Mouse (Mus musculus): ENCODE results near the gene Elp4. TPM values are rescaled to one million over a fixed set of nuclear protein-coding genes. Genes with fewer than 3 reads are reported as not detected.

Elp4 gene
- 43.3 and 45.2 TPM in 2 replicates for polyA plus RNA-seq (2015; fragmentation: Nextera tagmentation; extraction: Ambion mirVana)

GRCm38 (mm10) chr2:105903896-105904756 is at the start of gene Elp4, which contains the start of gene Immp1l:
TSS of gene Elp4 (minus strand) at chr2:105904564.
TSS of gene Immp1l (plus strand) at chr2:105904638.
- WGBS = under 1% methylated on average over 39 of the region's 39 CpGs
- Histone ChIP-seq H3K4me2 (replicated peaks) (peak within 1 kb of the TSS; percentile 86), H3K27me3 (peaks cover 7% of the 10 kb centered on the region), H3K4me3 (replicated peaks) (peak within 1 kb of the TSS; percentile 78), H3K4me1 (replicated peaks) (peaks cover 11% of the 10 kb centered on the region), H3K36me3 (no peaks in the 10 kb centered on the region), H3K9me3 (no peaks in the 10 kb centered on the region), H3K9ac (replicated peaks) (peak within 1 kb of the TSS; percentile 85), H3K27ac (no peak within 1 kb of the TSS; the same call in 1 of the 2 replicates)
- peak; percentile 100 for ATAC-seq

GRCm38 (mm10) chr2:105953862-105954261 is 49.5 kb upstream of the Elp4 start:
- Histone ChIP-seq H3K4me1 (replicated peaks) (no peaks in the 10 kb centered on the region), H3K27ac (no peak overlapping the region), H3K36me3 (no peaks in the 10 kb centered on the region), H3K27me3 (no peaks in the 10 kb centered on the region), H3K9ac (replicated peaks) (no peak overlapping the region), H3K4me2 (replicated peaks) (no peak overlapping the region), H3K9me3 (no peaks in the 10 kb centered on the region), H3K4me3 (replicated peaks) (no peak overlapping the region)
- ATAC-seq = no peak
- 92% methylated on average over 4 of the region's 4 CpGs for WGBS

- Histone ChIP-seq H3K9me3 (no peaks in the 10 kb centered on the region), H3K4me3 (replicated peaks) (no peak overlapping the region), H3K9ac (replicated peaks) (no peak overlapping the region), H3K36me3 (no peaks in the 10 kb centered on the region), H3K4me1 (replicated peaks) (no peaks in the 10 kb centered on the region), H3K27ac (no peak overlapping the region), H3K4me2 (replicated peaks) (no peak overlapping the region), H3K27me3 (no peaks in the 10 kb centered on the region)
- 100% methylated on average over 1 of the region's 1 CpGs for WGBS
- ATAC-seq = no peak
Measured at GRCm38 (mm10) chr2:105951350-105951940, 47.1 kb upstream of the Elp4 start.

- Histone ChIP-seq H3K9me3 (no peaks in the 10 kb centered on the region), H3K4me1 (replicated peaks) (no peaks in the 10 kb centered on the region), H3K9ac (replicated peaks) (no peak overlapping the region), H3K27ac (no peak overlapping the region), H3K36me3 (no peaks in the 10 kb centered on the region), H3K27me3 (no peaks in the 10 kb centered on the region), H3K4me2 (replicated peaks) (no peak overlapping the region), H3K4me3 (replicated peaks) (no peak overlapping the region)
- WGBS = 90% methylated on average over 2 of the region's 2 CpGs
- no peak for ATAC-seq
Measured at GRCm38 (mm10) chr2:105950131-105950530, 45.8 kb upstream of the Elp4 start.

GRCm38 (mm10) chr2:105917623-105918346 is 13.4 kb upstream of the Elp4 start:
- Histone ChIP-seq H3K9me3 (no peaks in the 10 kb centered on the region), H3K4me3 (replicated peaks) (no peak overlapping the region), H3K36me3 (no peaks in the 10 kb centered on the region), H3K27ac (no peak overlapping the region), H3K4me1 (replicated peaks) (peaks cover 13% of the 10 kb centered on the region), H3K9ac (replicated peaks) (0 out of 2 replicates have a peak overlapping the region, but pooled peaks have one; percentile 16), H3K4me2 (replicated peaks) (no peak overlapping the region), H3K27me3 (peaks cover 18% of the 10 kb centered on the region)
- ATAC-seq = peak; percentile 91
- WGBS = 32% methylated on average over 5 of the region's 5 CpGs

GRCm38 (mm10) chr2:105916671-105917070 is 12.3 kb upstream of the Elp4 start:
- no peaks in the 10 kb centered on the region for H3K36me3 ChIP-seq
- H3K4me1 ChIP-seq (replicated peaks) = peaks cover 13% of the 10 kb centered on the region
- WGBS = 82% methylated on average over 1 of the region's 1 CpGs
- ATAC-seq = no peak
- H3K9me3 ChIP-seq = no peaks in the 10 kb centered on the region
- H3K27ac ChIP-seq = no peak overlapping the region
- peaks cover 18% of the 10 kb centered on the region for H3K27me3 ChIP-seq
- H3K4me3 ChIP-seq (replicated peaks) = no peak overlapping the region
- no peak overlapping the region for H3K9ac ChIP-seq (replicated peaks)
- no peak overlapping the region for H3K4me2 ChIP-seq (replicated peaks)

GRCm38 (mm10) chr2:105913655-105914366 is 9.4 kb upstream of the Elp4 start:
- peaks cover 13% of the 10 kb centered on the region for H3K4me1 ChIP-seq (replicated peaks)
- no peak overlapping the region for H3K4me3 ChIP-seq (replicated peaks)
- H3K27me3 ChIP-seq = peaks cover 19% of the 10 kb centered on the region
- no peak overlapping the region for H3K9ac ChIP-seq (replicated peaks)
- no peak overlapping the region for H3K4me2 ChIP-seq (replicated peaks)
- peaks cover 6% of the 10 kb centered on the region; the same call in 1 of the 2 replicates for H3K36me3 ChIP-seq
- 33% methylated on average over 6 of the region's 6 CpGs for WGBS
- no peak overlapping the region for H3K27ac ChIP-seq
- ATAC-seq = peak; percentile 85
- H3K9me3 ChIP-seq = no peaks in the 10 kb centered on the region

GRCm38 (mm10) chr2:105910611-105911010 is 6.2 kb upstream of the Elp4 start:
- no peak overlapping the region for H3K9ac ChIP-seq (replicated peaks)
- H3K4me3 ChIP-seq (replicated peaks) = no peak overlapping the region
- peaks cover 5% of the 10 kb centered on the region for H3K4me1 ChIP-seq (replicated peaks)
- 92% methylated on average over 3 of the region's 3 CpGs for WGBS
- H3K9me3 ChIP-seq = no peaks in the 10 kb centered on the region
- H3K27me3 ChIP-seq = peaks cover 26% of the 10 kb centered on the region
- H3K27ac ChIP-seq = no peak overlapping the region
- peaks cover 6% of the 10 kb centered on the region; the same call in 1 of the 2 replicates for H3K36me3 ChIP-seq
- ATAC-seq = peak; percentile 38
- no peak overlapping the region for H3K4me2 ChIP-seq (replicated peaks)

GRCm38 (mm10) chr2:105908351-105908750 is 4.0 kb upstream of the Elp4 start:
- peaks cover 6% of the 10 kb centered on the region; the same call in 1 of the 2 replicates for H3K36me3 ChIP-seq
- H3K4me3 ChIP-seq (replicated peaks) = no peak overlapping the region
- 88% methylated on average over 5 of the region's 5 CpGs for WGBS
- H3K27ac ChIP-seq = no peak overlapping the region
- H3K9me3 ChIP-seq = no peaks in the 10 kb centered on the region
- peaks cover 11% of the 10 kb centered on the region for H3K4me1 ChIP-seq (replicated peaks)
- no peak overlapping the region for H3K4me2 ChIP-seq (replicated peaks)
- peaks cover 22% of the 10 kb centered on the region for H3K27me3 ChIP-seq
- no peak overlapping the region for H3K9ac ChIP-seq (replicated peaks)
- ATAC-seq = no peak

GRCm38 (mm10) chr2:105904757-105905146 is 388 bp upstream of the Elp4 start:
- ATAC-seq = peak; percentile 65
- under 1% methylated on average over 12 of the region's 12 CpGs for WGBS
- Histone ChIP-seq H3K9me3 (no peaks in the 10 kb centered on the region), H3K4me3 (replicated peaks) (peak overlapping the region; percentile 78), H3K27me3 (peaks cover 7% of the 10 kb centered on the region), H3K4me1 (replicated peaks) (peaks cover 11% of the 10 kb centered on the region), H3K36me3 (no peaks in the 10 kb centered on the region), H3K27ac (no peak overlapping the region), H3K9ac (replicated peaks) (peak overlapping the region; percentile 70), H3K4me2 (replicated peaks) (peak overlapping the region; percentile 86)

- Histone ChIP-seq H3K9me3 (peaks cover 6% of the 10 kb centered on the region; the same call in 1 of the 2 replicates), H3K4me3 (replicated peaks) (no peak overlapping the region), H3K27me3 (no peaks in the 10 kb centered on the region), H3K27ac (no peak overlapping the region), H3K9ac (replicated peaks) (no peak overlapping the region), H3K4me1 (replicated peaks) (no peaks in the 10 kb centered on the region), H3K4me2 (replicated peaks) (no peak overlapping the region), H3K36me3 (peaks cover 33% of the 10 kb centered on the region)
- ATAC-seq = no peak
Measured at GRCm38 (mm10) chr2:105890816-105891215, 13.5 kb downstream of the Elp4 start.
